In genomic region chr9:114742731-114743130, GRCm38 (mm10) we compare ENCODE assay signal across 9 mouse cellular contexts. TPM values are rescaled to one million over a fixed set of nuclear protein-coding genes. Genes with fewer than 3 reads are reported as not detected.
DNase-seq lines count a peak whose midpoint lies in the region; ATAC-seq lines count a peak whose summit lies in the region.
"Had no signal": no experiment of that assay in that cellular context is flagged by ENCODE, and none has a peak within 500 bp of the region (broad histone marks: within the 10 kb centered on the region; RNA-seq: fewer than 3 reads in every experiment).

No protein-coding gene starts in this region.

- no peaks in the 10 kb centered on the region for H3K9me3 ChIP-seq in midbrain, embryonic 11.5 days (ENCODE audit: control insufficient read depth, low read length)
- no peaks in the 10 kb centered on the region for H3K9me3 ChIP-seq in midbrain, embryonic 14.5 days (ENCODE audit: control insufficient read depth, low read length)
- no peaks in the 10 kb centered on the region for H3K9me3 ChIP-seq in liver, embryonic 11.5 days (ENCODE audit: control insufficient read depth, low read length)
- H3K9me3 ChIP-seq: hindbrain, embryonic 10.5 days had no signal

- H3K4me1 ChIP-seq in midbrain, embryonic 11.5 days (ENCODE audit: control insufficient read depth, insufficient read depth, low read length): no peaks in the 10 kb centered on the region
- no peaks in the 10 kb centered on the region for H3K4me1 ChIP-seq in midbrain, embryonic 14.5 days (ENCODE audit: control insufficient read depth, insufficient read depth, low read length)
- H3K4me1 ChIP-seq in liver, embryonic 11.5 days (replicated peaks; ENCODE audit: control insufficient read depth, insufficient read depth, low read length): peaks cover 3% of the 10 kb centered on the region; the same call in 1 of the 2 replicates

- no peak for ATAC-seq in midbrain, embryonic 11.5 days (ENCODE audit: low FRiP score)
- no peak for ATAC-seq in midbrain, embryonic 14.5 days (ENCODE audit: low FRiP score, low TSS enrichment)
- ATAC-seq in liver, embryonic 11.5 days (replicated peaks; ENCODE audit: low FRiP score): peak; percentile 16; the same call in 1 of the 2 replicates
- ATAC-seq in neutrophil, adult 5-6 weeks (ENCODE audit: extremely low read depth, insufficient number of reproducible peaks, low FRiP score, poor library complexity, severe bottlenecking): peak; percentile 97

- H3K27me3 ChIP-seq in midbrain, embryonic 11.5 days (ENCODE audit: control insufficient read depth, insufficient read depth, low read length): no peaks in the 10 kb centered on the region
- no peaks in the 10 kb centered on the region for H3K27me3 ChIP-seq in midbrain, embryonic 14.5 days (ENCODE audit: control insufficient read depth, insufficient read depth, low read length)
- no peaks in the 10 kb centered on the region for H3K27me3 ChIP-seq in liver, embryonic 11.5 days (replicated peaks; ENCODE audit: control insufficient read depth, insufficient read depth, low read length)

- peaks cover 4% of the 10 kb centered on the region; the same call in 1 of the 2 replicates for H3K36me3 ChIP-seq in midbrain, embryonic 11.5 days (ENCODE audit: control insufficient read depth, insufficient read depth, low read length)
- H3K36me3 ChIP-seq in midbrain, embryonic 14.5 days (ENCODE audit: control insufficient read depth, insufficient read depth, low read length): peaks cover 10% of the 10 kb centered on the region; the same call in 1 of the 2 replicates
- H3K36me3 ChIP-seq in liver, embryonic 11.5 days (ENCODE audit: control insufficient read depth, insufficient read depth, low read length): peaks cover 11% of the 10 kb centered on the region

- H3K4me3 ChIP-seq in midbrain, embryonic 11.5 days (ENCODE audit: low read depth, low read length): no peak overlapping the region
- H3K4me3 ChIP-seq in midbrain, embryonic 14.5 days (replicated peaks; ENCODE audit: low read depth, low read length): no peak overlapping the region
- H3K4me3 ChIP-seq in liver, embryonic 11.5 days (ENCODE audit: low read depth, low read length): no peak overlapping the region
- H3K4me3 ChIP-seq: hindbrain, embryonic 10.5 days had no signal

- no peak overlapping the region for H3K4me2 ChIP-seq in midbrain, embryonic 11.5 days
- no peak overlapping the region for H3K4me2 ChIP-seq in midbrain, embryonic 14.5 days (ENCODE audit: low read length)
- H3K4me2 ChIP-seq in liver, embryonic 11.5 days: no peak overlapping the region

- H3K27ac ChIP-seq in midbrain, embryonic 11.5 days (ENCODE audit: low read depth, low read length): no peak overlapping the region
- no peak overlapping the region for H3K27ac ChIP-seq in midbrain, embryonic 14.5 days (replicated peaks; ENCODE audit: low read depth, low read length)
- peak overlapping the region; percentile 38; the same call in 1 of the 2 replicates for H3K27ac ChIP-seq in liver, embryonic 11.5 days (ENCODE audit: low read depth, low read length)
- H3K27ac ChIP-seq: hindbrain, embryonic 10.5 days had no signal

- DNase-seq in midbrain, embryonic 11.5 days (ENCODE audit: low spot score, missing footprints): peak; percentile 66
- no peak for DNase-seq in midbrain, embryonic 14.5 days
- DNase-seq in T-cell, adult 2 months (ENCODE audit: low spot score): peak; percentile 70
- no peak for DNase-seq in liver, embryonic 11.5 days (ENCODE audit: low spot score)
- DNase-seq in left cerebral cortex, adult 18-20 months (ENCODE audit: low spot score in 2 of 2): no peak
- DNase-seq in urinary bladder, adult 18-20 months (ENCODE audit: low spot score in 2 of 2): no peak
- DNase-seq: cerebellum, adult 9-11 months had no signal

- H3K9ac ChIP-seq in midbrain, embryonic 11.5 days (ENCODE audit: low read length): no peak overlapping the region
- H3K9ac ChIP-seq in midbrain, embryonic 14.5 days (replicated peaks; ENCODE audit: low read length): no peak overlapping the region
- no peak overlapping the region for H3K9ac ChIP-seq in liver, embryonic 11.5 days (ENCODE audit: low read depth, low read length)

- 90% methylated on average over 2 of the region's 2 CpGs for WGBS in midbrain, embryonic 11.5 days
- 91% methylated on average over 2 of the region's 2 CpGs for WGBS in midbrain, embryonic 14.5 days
- WGBS in liver, embryonic 11.5 days: 56% methylated on average over 2 of the region's 2 CpGs

RNA-seq across cellular contexts. Expression of gene Cmtm6, which starts 11.8 kb away (rescaled TPM):
- polyA plus RNA-seq in midbrain, embryonic 11.5 days (2014; fragmentation: Nextera tagmentation; extraction: Ambion mirVana): 26.0 and 26.1 TPM in 2 replicates
- polyA plus RNA-seq in midbrain, embryonic 14.5 days (2014; fragmentation: Nextera tagmentation; extraction: Ambion mirVana): 13.8 and 19.2 TPM in 2 replicates
- polyA plus RNA-seq in liver, embryonic 11.5 days (2014; fragmentation: Nextera tagmentation; extraction: Ambion mirVana): 36.6 and 40.6 TPM in 2 replicates
- total RNA-seq in neutrophil, adult 5-6 weeks (2017): 301 and 316 TPM in 2 replicates
- 10 to 100 TPM; 20.2 to 23.7 TPM for total RNA-seq in left cerebral cortex, adult 18-20 months (2021)

RNA-seq across cellular contexts. Expression of gene Cmtm7, which starts 38.9 kb away (rescaled TPM):
- 51.5 and 60.0 TPM in 2 replicates for polyA plus RNA-seq in midbrain, embryonic 11.5 days (2014; fragmentation: Nextera tagmentation; extraction: Ambion mirVana)
- polyA plus RNA-seq in midbrain, embryonic 14.5 days (2014; fragmentation: Nextera tagmentation; extraction: Ambion mirVana): 4.9 and 14.4 TPM in 2 replicates
- polyA plus RNA-seq in liver, embryonic 11.5 days (2014; fragmentation: Nextera tagmentation; extraction: Ambion mirVana): 93.7 and 99.4 TPM in 2 replicates
- 130 and 159 TPM in 2 replicates for total RNA-seq in neutrophil, adult 5-6 weeks (2017)
- total RNA-seq in left cerebral cortex, adult 18-20 months (2021): 1 to 10 TPM; 3.6 to 5.0 TPM

RNA-seq across cellular contexts. Expression of gene Dync1li1, which starts 54.1 kb away (rescaled TPM):
- 79.4 and 99.6 TPM in 2 replicates for polyA plus RNA-seq in midbrain, embryonic 11.5 days (2014; fragmentation: Nextera tagmentation; extraction: Ambion mirVana)
- polyA plus RNA-seq in midbrain, embryonic 14.5 days (2014; fragmentation: Nextera tagmentation; extraction: Ambion mirVana): 106 and 107 TPM in 2 replicates
- 47.3 and 51.8 TPM in 2 replicates for polyA plus RNA-seq in liver, embryonic 11.5 days (2014; fragmentation: Nextera tagmentation; extraction: Ambion mirVana)
- 68.3 and 74.4 TPM in 2 replicates for total RNA-seq in neutrophil, adult 5-6 weeks (2017)
- 10 to 100 TPM; 93.8 to 96.2 TPM for total RNA-seq in left cerebral cortex, adult 18-20 months (2021)

Comparison
In these comparisons a context has a peak if more than half of its experiments do, and no peak if none do; other contexts are left out.
1. DNase-seq: peak in midbrain, embryonic 11.5 days (single experiment) and T-cell, adult 2 months (single experiment); none in midbrain, embryonic 14.5 days (single experiment), liver, embryonic 11.5 days (single experiment), left cerebral cortex, adult 18-20 months (0 of 2) and urinary bladder, adult 18-20 months (0 of 2).
2. ATAC-seq: peak in liver, embryonic 11.5 days (single experiment) and neutrophil, adult 5-6 weeks (single experiment); none in midbrain, embryonic 11.5 days (single experiment) and midbrain, embryonic 14.5 days (single experiment).